Mouse (Mus musculus) embryonic fibroblast, embryonic 13.5 days (primary cell): ENCODE measurements around the gene Nr3c2.

Source experiments
- CTCF ChIP-seq: IDR thresholded peaks from 2 replicates; pipeline ENCODE4 v1.5.1; 2011; ENCODE audit warnings: mild to moderate bottlenecking, control low read depth, low read length, moderate library complexity, borderline replicate concordance; ENCODE audit not compliant: insufficient read depth
- POLR2A ChIP-seq: IDR thresholded peaks from 2 replicates; pipeline ENCODE4 v1.6.1; 2011; ENCODE audit warnings: low read depth, mild to moderate bottlenecking, control low read depth, low read length, moderate library complexity

- TF ChIP-seq CTCF: no peak
- TF ChIP-seq POLR2A: no peak
Observed at GRCm38 (mm10) chr8:76984851-76985250, 85.6 kb downstream of the Nr3c2 start.
